Mouse (Mus musculus): ENCODE results near the gene 1700015F17Rik.
A peak's percentile ranks its signal among the peaks of the same experiment; 100 is the strongest.

The 1700015F17Rik gene

DNA sequence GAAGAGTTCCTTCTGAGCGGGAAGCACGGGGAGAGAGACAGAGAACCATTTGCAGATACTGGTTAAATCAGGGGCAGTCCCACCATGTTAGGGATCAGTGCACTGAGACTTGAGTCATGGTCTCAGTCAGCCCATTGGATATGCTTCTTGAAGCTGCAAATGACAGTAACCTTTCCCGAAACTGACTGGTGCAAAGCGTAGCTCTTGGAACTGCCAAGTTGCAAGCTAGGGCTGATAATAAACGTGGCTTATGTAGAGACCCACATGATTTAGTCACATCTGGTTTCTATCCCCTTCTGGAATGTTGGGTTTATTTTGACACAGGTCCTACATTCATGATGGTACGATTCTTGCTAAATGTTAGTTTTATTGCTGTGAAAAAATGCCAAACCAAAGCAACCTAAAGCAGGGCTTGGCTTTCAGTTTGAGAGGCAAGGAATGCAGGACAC lies 55.2 kb downstream of the 1700015F17Rik start:
- DNase-seq (ENCODE audit: low read depth, low spot score): no peak

DNA sequence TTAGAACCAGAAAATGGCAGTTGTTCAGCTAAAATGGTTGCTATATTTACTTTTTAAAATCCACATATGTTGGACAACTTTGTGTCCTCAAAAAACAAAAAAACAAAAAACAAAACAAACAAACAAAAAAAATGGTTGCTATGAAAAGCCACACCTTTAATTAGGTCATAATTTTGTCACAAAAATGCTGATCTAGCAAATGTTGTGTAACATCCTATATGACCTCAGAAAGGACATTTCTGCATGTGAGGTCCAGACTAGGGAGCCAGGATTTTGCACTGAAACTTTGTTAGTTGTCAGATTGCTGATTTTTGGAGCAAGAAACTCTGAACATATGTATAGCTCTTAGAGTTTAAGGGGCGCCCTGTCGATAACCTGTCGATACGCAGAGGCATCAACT lies 55.9 kb downstream of the 1700015F17Rik start:
- DNase-seq (ENCODE audit: low read depth, low spot score): no peak

DNA sequence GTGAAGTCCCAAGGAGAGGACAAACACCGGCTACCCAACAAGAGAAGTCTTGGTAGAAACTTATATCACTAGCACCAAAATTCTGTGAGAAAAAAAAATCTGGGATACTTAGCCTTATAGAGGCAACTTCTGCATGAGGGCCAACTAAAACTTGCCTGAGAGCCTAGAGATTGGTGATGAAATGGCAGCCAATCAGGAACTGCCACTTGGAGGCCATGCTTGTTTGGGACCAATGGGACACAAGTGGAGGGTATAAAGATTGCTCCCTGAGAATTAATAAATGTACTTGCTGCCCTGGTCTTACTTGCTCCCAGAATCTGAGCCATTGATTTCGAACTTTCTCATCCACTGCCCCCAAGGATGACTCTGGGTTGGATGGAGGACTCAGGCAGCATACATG lies 57.5 kb downstream of the 1700015F17Rik start:
- no peak for DNase-seq (ENCODE audit: low read depth, low spot score)

DNA sequence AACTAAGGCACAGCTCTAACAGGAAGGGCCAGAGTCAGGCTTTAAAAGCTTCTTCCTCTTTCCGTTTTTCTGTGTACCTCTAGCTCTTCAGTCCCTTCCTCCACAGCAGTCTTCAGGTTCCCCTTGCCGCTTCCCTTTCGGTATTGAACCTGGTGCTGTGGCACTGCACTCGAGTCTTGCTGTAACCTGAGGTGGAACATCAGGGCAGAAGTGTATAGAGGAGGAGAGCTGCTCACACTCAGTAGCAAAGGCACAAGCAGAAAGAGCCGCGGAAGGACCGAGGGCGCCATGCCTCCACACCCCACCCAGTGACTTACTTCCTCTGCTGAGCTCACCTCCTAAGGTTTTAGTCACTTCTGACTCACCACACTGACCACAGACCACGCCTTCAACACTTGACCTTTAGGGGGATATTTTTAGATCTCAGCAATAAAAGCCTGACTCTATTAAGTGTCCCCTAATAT lies 58.9 kb downstream of the 1700015F17Rik start, which contains the start of gene Cdk14:
Gene Cdk14, minus strand, starts transcription at position 321 of the 464 bp plus-strand sequence.
- DNase-seq (ENCODE audit: low read depth, low spot score): no peak

DNA sequence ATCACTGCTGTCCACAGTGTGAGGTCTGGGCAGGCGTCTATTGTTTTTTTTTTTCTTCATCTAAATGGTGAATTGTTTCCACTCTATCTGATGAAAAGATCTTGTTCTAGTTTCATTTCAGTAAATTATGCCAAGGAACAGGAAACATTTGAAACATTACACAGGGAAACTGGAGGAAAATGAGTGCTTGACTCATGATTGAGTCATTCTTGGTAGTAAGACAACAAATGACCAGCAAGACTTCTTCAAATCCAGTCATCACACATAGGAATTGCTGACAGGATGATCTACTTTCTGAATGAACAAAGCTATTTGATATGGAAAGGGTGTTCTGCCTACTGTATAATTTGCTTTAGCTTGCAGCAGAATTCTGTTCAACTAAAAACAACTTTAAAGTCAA lies 59.7 kb downstream of the 1700015F17Rik start:
- DNase-seq (ENCODE audit: low read depth, low spot score): peak; percentile 35

DNA sequence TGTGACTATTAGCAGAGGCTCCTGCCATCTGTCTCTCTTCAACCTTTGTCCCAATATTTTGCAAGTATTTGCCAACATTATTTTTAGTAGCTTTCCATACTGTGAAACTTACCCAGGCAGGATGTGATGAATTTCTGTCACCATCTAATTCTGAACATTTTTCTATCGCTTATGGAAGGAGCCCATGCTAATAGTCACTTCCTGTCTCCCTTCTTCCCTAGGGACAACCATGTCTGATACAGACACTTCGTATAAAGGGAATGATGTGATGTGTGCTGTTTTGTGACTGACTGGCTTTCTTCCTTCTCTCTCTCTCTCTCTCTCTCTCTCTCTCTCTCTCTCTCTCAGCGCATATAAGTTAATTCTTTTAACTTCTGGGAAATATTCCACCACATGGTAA lies 64.1 kb downstream of the 1700015F17Rik start:
- DNase-seq (ENCODE audit: low read depth, low spot score): no peak

DNA sequence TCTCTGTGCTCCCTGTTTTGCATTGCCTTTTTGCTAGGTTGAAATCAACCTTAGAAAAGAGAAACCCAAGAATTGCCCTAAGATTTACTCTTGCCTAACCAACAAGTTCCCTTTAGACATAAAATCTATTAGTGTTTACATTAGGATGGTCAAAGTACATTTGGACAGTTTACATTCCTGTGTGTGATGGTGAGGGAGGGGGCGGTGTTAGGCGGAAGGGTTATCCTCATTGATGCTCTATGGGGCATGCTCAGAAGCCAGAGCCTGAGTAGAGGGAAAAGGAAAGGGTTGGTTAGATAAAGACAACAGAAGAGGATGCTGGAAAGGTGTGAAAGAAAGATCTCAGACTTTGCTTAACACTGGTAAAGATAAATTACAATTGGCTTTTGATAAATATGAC lies 67.1 kb downstream of the 1700015F17Rik start:
- DNase-seq (ENCODE audit: low read depth, low spot score): no peak

DNA sequence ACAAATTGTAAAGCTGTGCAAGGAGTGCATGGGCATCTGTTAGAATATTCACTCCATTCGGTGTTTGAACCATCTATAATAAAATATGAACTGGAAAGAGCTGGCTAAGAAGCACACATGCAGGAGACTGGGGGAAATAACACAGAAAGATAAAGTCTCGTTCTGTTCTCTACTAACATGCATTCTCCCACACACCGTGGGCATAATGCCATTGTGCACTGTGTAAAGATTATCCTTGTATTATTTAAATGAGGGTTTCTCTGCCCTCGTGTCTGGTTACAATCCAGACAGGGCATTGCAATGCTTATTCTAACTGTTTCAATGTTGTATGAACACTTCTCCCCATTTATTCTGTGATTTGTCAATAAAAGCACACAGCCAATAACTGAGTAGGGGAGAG lies 77.0 kb downstream of the 1700015F17Rik start:
- peak; percentile 34 for DNase-seq (ENCODE audit: low read depth, low spot score)

DNA sequence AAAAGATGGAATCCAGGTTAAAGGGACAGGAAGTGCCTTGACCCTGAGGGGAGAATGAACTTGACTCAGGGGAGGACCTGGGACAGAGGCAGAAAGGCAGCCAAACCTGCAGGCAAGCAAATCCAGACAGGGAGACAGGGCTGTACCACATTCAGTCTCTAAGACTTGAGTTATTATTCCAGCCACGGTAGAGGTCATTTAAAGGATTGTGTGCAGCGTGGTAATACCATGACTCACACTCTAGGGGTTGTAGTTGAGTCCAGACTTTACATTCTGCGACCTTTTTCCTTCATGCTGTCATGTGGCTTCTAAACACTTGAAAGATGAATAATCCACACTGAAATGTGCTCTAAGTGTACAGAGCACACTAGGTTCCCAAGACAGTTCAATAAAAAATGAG lies 86.2 kb downstream of the 1700015F17Rik start:
- DNase-seq (ENCODE audit: low read depth, low spot score): no peak

Measured in brain, adult 2 months (tissue).